Comparison of ENCODE assay signal across 16 mouse cellular contexts in the genomic region with DNA sequence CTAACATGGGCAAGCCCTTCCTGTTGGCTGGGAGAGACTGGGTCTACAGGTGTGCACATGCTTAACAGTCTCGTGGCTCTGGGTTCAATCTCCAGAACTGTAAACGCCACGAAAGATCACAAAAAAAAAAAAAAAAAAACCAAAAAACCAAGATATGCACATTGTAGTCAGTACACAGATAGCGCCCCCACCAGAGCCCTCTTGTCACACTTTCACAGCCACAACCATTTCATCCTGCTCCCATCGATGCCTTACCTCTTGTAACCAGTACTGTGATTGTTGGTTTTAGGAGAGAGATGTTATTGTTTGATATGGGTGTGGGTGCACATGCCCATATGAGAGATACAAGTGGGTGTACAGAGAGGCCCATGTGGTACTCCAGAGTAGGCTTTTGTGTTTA.
"Had no signal": no experiment of that assay in that cellular context is flagged by ENCODE, and none has a peak within 500 bp of the region (broad histone marks: within the 10 kb centered on the region; RNA-seq: fewer than 3 reads in every experiment).

No protein-coding gene starts in this region.

- H3K27ac ChIP-seq: kidney, embryonic 15.5 days; liver, embryonic 14.5 days; midbrain, embryonic 12.5 days; midbrain, embryonic 15.5 days; neural tube, embryonic 12.5 days; neural tube, embryonic 15.5 days had no signal

- H3K9me3 ChIP-seq: kidney, embryonic 15.5 days; midbrain, embryonic 12.5 days; midbrain, embryonic 15.5 days; neural tube, embryonic 12.5 days; neural tube, embryonic 15.5 days had no signal

- H3K27me3 ChIP-seq: kidney, embryonic 15.5 days; midbrain, embryonic 12.5 days; midbrain, embryonic 15.5 days; neural tube, embryonic 12.5 days; neural tube, embryonic 15.5 days had no signal

- H3K4me3 ChIP-seq: kidney, embryonic 15.5 days; midbrain, embryonic 12.5 days; midbrain, embryonic 15.5 days; neural tube, embryonic 12.5 days; neural tube, embryonic 15.5 days had no signal

- H3K9ac ChIP-seq: kidney, embryonic 15.5 days; liver, embryonic 14.5 days; liver, postnatal 0 days; lung, embryonic 14.5 days; midbrain, embryonic 12.5 days; midbrain, embryonic 15.5 days; neural tube, embryonic 12.5 days; neural tube, embryonic 15.5 days had no signal

- H3K36me3 ChIP-seq: kidney, embryonic 15.5 days; midbrain, embryonic 12.5 days; midbrain, embryonic 15.5 days; neural tube, embryonic 12.5 days; neural tube, embryonic 15.5 days had no signal

- ATAC-seq: midbrain, embryonic 15.5 days had no signal

- DNase-seq: kidney, adult 11 months; kidney, adult 8-10 months; kidney, postnatal 14 days; liver, postnatal 0 days; right cerebral cortex, adult 18-20 months; right cerebral cortex, postnatal 14 days; right cerebral cortex, postnatal 4 days; thymus, adult 18-20 months; thymus, postnatal 36 days had no signal

- H3K4me2 ChIP-seq: kidney, embryonic 15.5 days; lung, embryonic 14.5 days; midbrain, embryonic 12.5 days; midbrain, embryonic 15.5 days; neural tube, embryonic 12.5 days; neural tube, embryonic 15.5 days had no signal
